Mouse (Mus musculus): ENCODE measurements around the gene Agap1.

DNA sequence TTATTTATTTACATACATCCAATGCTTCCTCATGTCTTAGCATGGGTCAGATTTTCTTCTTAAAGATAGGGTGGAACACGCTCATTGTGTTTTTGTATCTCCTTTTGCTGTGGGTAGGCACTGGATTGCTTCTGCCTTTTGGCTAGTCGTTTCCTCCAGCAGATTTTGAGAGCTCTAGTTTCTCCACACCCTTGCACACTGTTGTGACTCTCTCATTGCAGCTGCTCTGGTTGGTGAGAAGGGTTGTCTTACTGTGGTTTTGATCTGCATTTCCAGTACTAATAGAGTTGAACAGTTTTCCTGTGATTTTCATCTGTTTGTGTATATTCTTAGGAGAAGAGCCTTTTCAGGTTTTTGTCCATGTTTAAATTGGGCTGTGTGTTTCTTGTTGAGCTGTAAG, 54.6 kb downstream of the Agap1 start:
- no peak for TF ChIP-seq POLR2A (IDR thresholded peaks at IDR 0.05; ENCODE audit: borderline replicate concordance, extremely low read depth, insufficient read depth, insufficient read length, poor library complexity, severe bottlenecking)
- no peak for TF ChIP-seq CTCF (IDR thresholded peaks at IDR 0.05; ENCODE audit: borderline replicate concordance, extremely low read depth, insufficient read depth, insufficient read length)

Measured in brain, embryonic 14.5 days (tissue).